Mouse (Mus musculus) cerebellum, adult 2 months (tissue): ENCODE measurements around the gene Prkcb. TPM values are rescaled to one million over a fixed set of nuclear protein-coding genes. Genes with fewer than 3 reads are reported as not detected.

ENCODE experiments used
- DNase-seq, 2 experiments: peaks; one replicate each; pipeline ENCODE4 v3.0.0; 2021
- H3K27ac ChIP-seq: fragments of 200-500 bp; 2 replicates; pipeline ENCODE4 v1.5.1; 2012; ENCODE audit warnings: low read length, control low read depth, inconsistent platforms; ENCODE audit not compliant: insufficient read depth
- H3K27me3 ChIP-seq: fragments of 200-500 bp; 2 replicates; pipeline ENCODE4 v1.6.1; 2012; ENCODE audit warnings: inconsistent platforms, mild to moderate bottlenecking, low read length, moderate library complexity; ENCODE audit not compliant: control insufficient read depth, insufficient read depth
- H3K4me1 ChIP-seq: fragments of 200-500 bp; 2 replicates; pipeline ENCODE4 v1.6.1; 2011; ENCODE audit warnings: low read length; ENCODE audit not compliant: control insufficient read depth, insufficient read depth
- H3K4me3 ChIP-seq: fragments of 200-500 bp; replicated peaks from 2 replicates; pipeline ENCODE3; 2011; ENCODE audit warnings: mild to moderate bottlenecking, low read depth, low read length, control low read depth; ENCODE audit not compliant: insufficient read depth
- CTCF ChIP-seq: fragments of 200-500 bp; IDR thresholded peaks from 2 replicates; pipeline ENCODE4 v1.5.1; 2011; ENCODE audit warnings: low read depth, mild to moderate bottlenecking, control low read depth, low read length, moderate library complexity, borderline replicate concordance; ENCODE audit not compliant: insufficient read depth
- POLR2A ChIP-seq: fragments of 200-500 bp; IDR thresholded peaks from 2 replicates; pipeline ENCODE4 v1.6.1; 2011; ENCODE audit warnings: low read length, control low read depth, borderline replicate concordance; ENCODE audit not compliant: insufficient read depth
- WGBS: fragments of 180-500 bp; shearing (Covaris S2); methylation state at CpG from one replicate; pipeline ENCODE4 v1.1.7; 2018; 5-methylcytosine and 5-hydroxymethylcytosine counted together
- polyA plus RNA-seq: library from polyadenylated mRNA; depleted of rRNA; stranded (reverse); fragments of >200 nt; gene quantifications from 2 replicates; pipeline ENCODE4 v1.2.3, GENCODE M21; 2012

The Prkcb gene
- polyA plus RNA-seq, 1 experiment = 311 TPM

DNA sequence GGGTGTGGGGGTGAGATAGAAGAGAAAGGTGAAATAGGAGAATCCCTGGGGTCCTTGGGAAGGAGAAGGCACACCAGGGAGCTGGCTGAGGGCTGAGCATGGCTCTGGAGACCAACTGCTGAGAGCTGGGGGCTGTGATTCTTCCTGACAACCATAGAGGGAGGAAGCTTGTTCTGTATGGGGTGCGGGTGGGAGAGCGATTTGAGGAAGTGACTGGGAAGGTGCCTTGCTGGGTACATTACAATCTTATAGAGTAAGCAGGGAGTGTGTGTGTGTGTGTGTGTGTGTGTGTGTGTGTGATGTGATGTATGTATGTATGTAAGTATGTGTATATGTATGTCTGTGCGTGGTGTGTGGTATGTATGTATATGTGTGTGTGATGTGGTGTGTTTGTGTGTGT, 58.9 kb downstream of the Prkcb start:
- 85% methylated on average over 3 of the region's 3 CpGs for WGBS
- TF ChIP-seq CTCF (no peak), POLR2A (no peak)
- no peak for DNase-seq
- H3K27me3 ChIP-seq = no peaks in the 10 kb centered on the region
- no peak overlapping the region for H3K27ac ChIP-seq
- no peak overlapping the region for H3K4me3 ChIP-seq
- peaks cover 42% of the 10 kb centered on the region for H3K4me1 ChIP-seq

DNA sequence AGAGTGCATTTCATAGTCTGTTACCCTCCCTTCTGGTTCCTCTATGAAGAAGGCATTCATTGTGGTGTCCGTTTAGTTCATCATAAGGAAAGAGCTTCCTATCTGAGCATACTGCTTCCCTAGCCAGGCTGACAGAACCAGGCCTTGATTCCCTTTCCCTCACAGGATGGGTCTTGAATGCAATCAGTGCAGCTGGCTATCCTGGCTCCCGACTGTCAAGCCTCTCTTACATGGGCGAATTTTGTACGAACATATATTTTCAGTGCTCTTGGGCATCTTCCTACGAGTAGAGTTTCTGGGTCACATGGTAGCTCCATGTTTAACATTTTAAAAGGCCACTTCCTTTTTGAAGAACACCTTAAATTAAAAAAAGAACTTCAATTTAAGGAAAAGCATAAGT, 61.4 kb downstream of the Prkcb start:
- 0 out of 2 replicates have a peak overlapping the region, but pooled peaks have one; percentile 37 for H3K27ac ChIP-seq
- peaks cover 28% of the 10 kb centered on the region for H3K4me1 ChIP-seq
- 52% methylated on average over 5 of the region's 5 CpGs for WGBS
- no peak overlapping the region for H3K4me3 ChIP-seq
- H3K27me3 ChIP-seq = no peaks in the 10 kb centered on the region
- DNase-seq = no peak
- no peak for TF ChIP-seq CTCF

DNA sequence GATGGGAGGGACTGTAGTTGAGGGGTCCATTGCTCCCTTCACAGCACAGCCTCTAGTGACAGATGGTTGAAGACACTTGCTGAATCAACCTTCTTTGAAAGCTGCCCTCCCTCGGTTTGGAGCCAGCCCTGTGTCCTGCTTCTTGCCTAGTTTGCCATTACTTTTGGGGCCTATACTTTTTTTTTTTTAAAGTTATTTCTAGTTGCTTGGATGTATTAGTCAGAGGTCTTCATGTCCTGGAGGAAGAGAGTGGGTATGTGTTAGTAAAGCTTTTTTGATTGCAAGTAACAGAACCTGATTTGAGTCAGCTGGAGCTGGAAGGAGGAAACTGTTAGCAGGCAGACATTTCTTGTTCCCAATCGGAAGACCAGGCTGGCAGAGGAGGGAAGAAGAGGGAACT, 62.2 kb downstream of the Prkcb start:
- 25% methylated on average over 2 of the region's 2 CpGs for whole genome bisulfite sequencing
- H3K27ac ChIP-seq = peak overlapping the region; percentile 37; the same call in 1 of the 2 replicates
- H3K27me3 ChIP-seq = no peaks in the 10 kb centered on the region
- no peak overlapping the region for H3K4me3 ChIP-seq
- TF ChIP-seq POLR2A (no peak), CTCF (no peak)
- DNase-seq = no peak
- H3K4me1 ChIP-seq = peaks cover 28% of the 10 kb centered on the region

DNA sequence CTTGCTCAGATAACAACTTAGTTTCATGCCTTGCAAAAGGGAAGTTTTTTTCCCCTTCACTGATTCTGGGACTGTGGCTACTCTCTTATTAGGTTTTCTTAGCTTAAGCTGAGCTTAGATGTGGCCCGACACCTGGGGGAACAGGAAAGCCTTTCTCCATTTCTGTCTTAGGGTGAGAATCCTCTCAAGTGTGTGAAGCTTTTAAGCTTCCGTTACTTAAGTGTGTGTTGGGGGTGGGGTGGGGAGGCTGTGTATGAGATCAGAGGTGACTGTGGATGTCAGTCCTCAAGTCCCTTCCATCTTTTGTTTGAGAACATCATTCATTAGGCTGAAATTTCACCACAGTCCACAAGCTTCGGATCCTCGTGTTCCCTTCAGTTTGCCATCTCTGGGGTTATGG, 63.3 kb downstream of the Prkcb start:
- H3K27ac ChIP-seq = no peak overlapping the region
- TF ChIP-seq POLR2A (no peak), CTCF (no peak)
- no peak for DNase-seq
- no peak overlapping the region for H3K4me3 ChIP-seq
- no peaks in the 10 kb centered on the region for H3K27me3 ChIP-seq
- WGBS = 95% methylated on average over 4 of the region's 4 CpGs
- peaks cover 20% of the 10 kb centered on the region for H3K4me1 ChIP-seq

DNA sequence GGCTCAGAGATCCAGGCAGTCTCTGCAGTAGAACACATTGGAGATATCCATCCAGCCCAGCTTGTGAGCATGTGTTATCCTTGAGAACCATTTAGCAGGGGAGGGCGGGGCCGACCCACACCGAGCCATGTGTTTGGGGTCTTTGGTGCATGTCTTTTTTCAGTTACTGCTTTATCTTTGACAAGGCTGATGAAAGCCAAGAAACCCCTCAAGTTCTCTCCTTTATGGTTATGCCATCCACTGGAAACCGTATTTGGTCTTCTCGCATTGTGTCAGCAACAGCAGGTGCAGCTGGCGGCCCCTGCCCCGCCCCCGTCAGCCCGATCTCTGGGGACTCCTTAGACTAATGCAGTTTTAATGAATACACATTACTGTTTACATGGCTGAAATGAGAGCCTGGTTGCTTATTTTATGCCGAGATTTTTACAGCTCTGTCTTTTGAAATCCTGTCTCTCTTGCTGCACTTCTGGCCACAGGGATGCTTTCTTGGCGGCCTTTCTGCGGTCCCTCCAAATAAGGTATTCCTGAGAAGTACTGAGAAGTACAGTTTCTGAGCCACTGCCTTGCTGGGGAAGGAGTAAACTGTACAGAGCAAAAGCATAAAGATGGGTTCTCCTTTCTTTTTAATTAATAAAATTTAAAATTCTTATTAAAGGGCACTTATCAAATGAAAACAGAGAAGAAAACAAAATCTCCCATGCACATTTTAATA, 64.2 kb downstream of the Prkcb start:
- Histone ChIP-seq H3K27ac (no peak overlapping the region), H3K4me3 (no peak overlapping the region), H3K27me3 (no peaks in the 10 kb centered on the region), H3K4me1 (peaks cover 18% of the 10 kb centered on the region)
- TF ChIP-seq POLR2A (no peak), CTCF (no peak)
- DNase-seq = no peak
- 62% methylated on average over 12 of the region's 12 CpGs for WGBS

DNA sequence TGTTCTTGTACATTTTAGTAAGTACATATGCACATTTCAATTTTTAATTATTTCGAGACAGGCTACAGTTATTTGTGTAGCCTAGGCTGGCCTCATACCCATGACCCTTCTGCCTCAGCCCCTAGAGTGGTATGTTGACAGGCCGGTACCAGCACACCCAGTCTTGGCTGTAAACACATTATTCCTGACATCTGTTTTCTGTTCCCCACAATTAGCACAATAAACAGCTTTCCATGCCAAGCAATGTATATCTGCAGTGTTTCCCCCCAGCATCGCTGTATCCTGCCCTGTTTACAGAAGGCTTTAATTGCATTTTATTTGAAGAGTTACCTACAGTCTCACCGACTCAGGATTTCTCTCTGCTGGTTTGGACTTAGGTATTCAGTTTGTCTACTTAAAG, 64.8 kb downstream of the Prkcb start:
- 78% methylated on average over 4 of the region's 4 CpGs for WGBS
- no peak overlapping the region for H3K4me3 ChIP-seq
- no peak overlapping the region for H3K27ac ChIP-seq
- no peaks in the 10 kb centered on the region for H3K27me3 ChIP-seq
- no peak for DNase-seq
- H3K4me1 ChIP-seq = peaks cover 21% of the 10 kb centered on the region
- TF ChIP-seq POLR2A = no peak
- TF ChIP-seq CTCF = no peak

DNA sequence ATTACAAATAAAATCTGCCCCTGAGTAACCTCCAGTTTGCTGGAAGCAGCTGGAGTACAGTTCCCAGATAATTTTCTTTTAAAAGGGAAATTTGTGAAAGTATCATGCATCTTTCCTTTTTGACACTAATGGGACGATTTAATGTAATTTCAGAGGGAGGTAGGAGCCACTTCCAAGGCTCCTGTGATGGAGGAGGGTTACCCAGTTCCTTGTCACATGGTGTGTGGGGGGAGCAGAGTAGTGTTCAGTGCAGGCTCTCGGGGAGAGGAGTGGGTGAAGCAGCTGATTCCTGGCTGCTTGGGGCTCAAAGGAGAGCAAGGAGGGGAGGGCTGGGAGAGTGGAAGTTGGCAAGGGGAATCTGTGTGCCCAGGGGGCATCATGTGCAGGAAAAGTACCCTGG, 68.4 kb downstream of the Prkcb start:
- no peak overlapping the region for H3K27ac ChIP-seq
- 76% methylated on average over 2 of the region's 2 CpGs for WGBS
- TF ChIP-seq CTCF = no peak
- TF ChIP-seq POLR2A = no peak

DNA sequence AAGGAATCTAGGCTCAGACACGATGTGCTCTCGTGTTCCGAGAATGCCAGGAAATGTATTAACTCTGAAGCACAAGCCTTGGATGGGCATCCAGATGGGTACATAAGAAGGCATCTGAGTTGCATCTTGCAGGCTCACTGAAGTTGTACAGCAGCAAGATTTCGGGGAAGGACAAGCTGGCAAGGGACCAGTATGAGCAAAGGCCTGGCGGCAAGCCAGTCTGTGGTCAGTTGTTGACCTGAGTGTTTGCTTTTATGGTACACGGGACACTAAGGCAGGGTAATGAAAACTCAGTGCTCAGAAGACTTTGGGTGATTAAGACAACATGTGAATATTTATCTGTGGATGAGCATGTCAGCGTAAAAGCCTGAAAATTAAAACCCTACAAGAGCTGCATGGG, 69.3 kb downstream of the Prkcb start:
- Histone ChIP-seq H3K27ac (no peak overlapping the region), H3K4me3 (no peak overlapping the region), H3K27me3 (no peaks in the 10 kb centered on the region), H3K4me1 (peaks cover 9% of the 10 kb centered on the region)
- TF ChIP-seq POLR2A (no peak), CTCF (no peak)
- 56% methylated on average over 7 of the region's 7 CpGs for WGBS
- DNase-seq = peak; percentile 57 to 66

More for the DNA sequence above, 68.4 kb downstream of the Prkcb start:
- DNase-seq = no peak
- Histone ChIP-seq H3K4me3 (no peak overlapping the region), H3K27me3 (no peaks in the 10 kb centered on the region), H3K4me1 (peaks cover 9% of the 10 kb centered on the region)
